Mouse (Mus musculus) A20 (cell line): Measurements from ENCODE around the gene Ppp1ca.

Experiments
- DNase-seq: peaks from one replicate; pipeline ENCODE4 v3.0.0-alpha.2; 2011; ENCODE audit warnings: low read depth, low spot score

Gene Ppp1ca

GRCm38 (mm10) chr19:4231253-4232185 lies 39.7 kb downstream of the Ppp1ca start, which contains the start of gene Pold4:
Gene Pold4 (plus strand): TSS chr19:4231899.
- DNase-seq = peak; percentile 99

- DNase-seq = no peak
Measured at GRCm38 (mm10) chr19:4232186-4232572, 40.3 kb downstream of the Ppp1ca start.

GRCm38 (mm10) chr19:4232651-4233050 lies 40.8 kb downstream of the Ppp1ca start:
- DNase-seq = no peak

GRCm38 (mm10) chr19:4234548-4234947 lies 42.7 kb downstream of the Ppp1ca start:
- DNase-seq = no peak

GRCm38 (mm10) chr19:4240247-4240668 lies 48.4 kb downstream of the Ppp1ca start:
- no peak for DNase-seq

- peak; percentile 58 for DNase-seq
Measured at GRCm38 (mm10) chr19:4242416-4242815, 50.6 kb downstream of the Ppp1ca start.

- no peak for DNase-seq
Measured at GRCm38 (mm10) chr19:4244775-4245174, 52.9 kb downstream of the Ppp1ca start.
